Mouse (Mus musculus) cerebral cortex, adult 2 months (tissue): ENCODE data around the gene Gtpbp6.

Source experiments
- WGBS: fragments of 180-500 bp; shearing (Covaris S2); methylation state at CpG from one replicate; pipeline ENCODE4 v1.1.7; 2018; 5-methylcytosine and 5-hydroxymethylcytosine counted together

Gene Gtpbp6

GRCm38 (mm10) chr5:110107581-110108304, at the start of gene Gtpbp6:
TSS of gene Gtpbp6 (minus strand) at chr5:110108197.
- WGBS, result under 1% methylated on average over 70 of the region's 71 CpGs

GRCm38 (mm10) chr5:110143007-110143406, 35.0 kb upstream of the Gtpbp6 start:
- WGBS, result 81% methylated on average over 5 of the region's 5 CpGs

GRCm38 (mm10) chr5:110142309-110142708, 34.3 kb upstream of the Gtpbp6 start:
- WGBS, result 90% methylated on average over 2 of the region's 2 CpGs

- 92% methylated on average over 7 of the region's 7 CpGs for WGBS
These were observed 32.4 kb upstream of the Gtpbp6 start for GRCm38 (mm10) chr5:110140424-110140823.

- WGBS, result 92% methylated on average over 3 of the region's 3 CpGs
These were observed 31.3 kb upstream of the Gtpbp6 start for GRCm38 (mm10) chr5:110139325-110139724.

GRCm38 (mm10) chr5:110137816-110138215, 29.8 kb upstream of the Gtpbp6 start:
- WGBS, result over 99% methylated on average over 3 of the region's 3 CpGs

GRCm38 (mm10) chr5:110136087-110136464, 28.1 kb upstream of the Gtpbp6 start:
- 3% methylated on average over 18 of the region's 18 CpGs for WGBS

- WGBS, result 1% methylated on average over 46 of the region's 46 CpGs
These were observed 27.5 kb upstream of the Gtpbp6 start, which contains the start of gene Chfr for GRCm38 (mm10) chr5:110135293-110136086. TSS of gene Chfr (plus strand) at chr5:110135842.

- 91% methylated on average over 3 of the region's 3 CpGs for WGBS
These were observed 14.4 kb upstream of the Gtpbp6 start for GRCm38 (mm10) chr5:110122380-110122779.

- under 1% methylated on average over 12 of the region's 12 CpGs for WGBS
These were observed 2.0 kb upstream of the Gtpbp6 start, which contains the start of gene Zfp605 for GRCm38 (mm10) chr5:110109991-110110441. TSS of gene Zfp605 (plus strand) at chr5:110110092.

- WGBS, result 0% methylated on average over 7 of the region's 7 CpGs
These were observed 270 bp upstream of the Gtpbp6 start for GRCm38 (mm10) chr5:110108305-110108628.

- WGBS, result 15% methylated on average over 41 of the region's 41 CpGs
These were observed 964 bp downstream of the Gtpbp6 start for GRCm38 (mm10) chr5:110106901-110107564.

- 89% methylated on average over 26 of the region's 26 CpGs for WGBS
These were observed 1.7 kb downstream of the Gtpbp6 start for GRCm38 (mm10) chr5:110106140-110106871.

GRCm38 (mm10) chr5:110104616-110105380, 3.2 kb downstream of the Gtpbp6 start:
- WGBS, result 95% methylated on average over 36 of the region's 36 CpGs

- WGBS, result 88% methylated on average over 27 of the region's 27 CpGs
These were observed 3.9 kb downstream of the Gtpbp6 start for GRCm38 (mm10) chr5:110103901-110104615.

GRCm38 (mm10) chr5:110102853-110103625, 5.0 kb downstream of the Gtpbp6 start:
- 81% methylated on average over 19 of the region's 19 CpGs for WGBS

GRCm38 (mm10) chr5:110102429-110102828, 5.6 kb downstream of the Gtpbp6 start:
- WGBS, result 88% methylated on average over 13 of the region's 13 CpGs

GRCm38 (mm10) chr5:110101716-110102347, 6.2 kb downstream of the Gtpbp6 start:
- WGBS, result 17% methylated on average over 34 of the region's 34 CpGs
